Mouse (Mus musculus) neural tube, embryonic 15.5 days (tissue): Measurements from ENCODE around the gene 1110065P20Rik. TPM values are rescaled to one million over a fixed set of nuclear protein-coding genes. Genes with fewer than 3 reads are reported as not detected.

Source experiments
- ATAC-seq: fragments of 200-750 bp; cut with Nextera tagmentation; 2 replicates; pipeline ENCODE4 v1.8.0; 2017; ENCODE audit warnings: mild to moderate bottlenecking, moderate TSS enrichment, moderate library complexity; ENCODE audit not compliant: low FRiP score
- H3K27ac ChIP-seq: fragments of 300-500 bp; sonication (generic); replicated peaks from 2 replicates; pipeline ENCODE4 v1.5.1; 2015; ENCODE audit warnings: mild to moderate bottlenecking, inconsistent platforms
- H3K27me3 ChIP-seq: fragments of 300-500 bp; sonication (generic); replicated peaks from 2 replicates; pipeline ENCODE4 v1.6.1; 2015; ENCODE audit warnings: inconsistent platforms
- H3K36me3 ChIP-seq: fragments of 300-500 bp; sonication (generic); 2 replicates; pipeline ENCODE4 v1.6.1; 2015; ENCODE audit warnings: inconsistent platforms
- H3K4me1 ChIP-seq: fragments of 300-500 bp; sonication (generic); 2 replicates; pipeline ENCODE4 v1.6.1; 2015; ENCODE audit warnings: inconsistent platforms
- H3K4me2 ChIP-seq: fragments of 300-500 bp; sonication (generic); 2 replicates; pipeline ENCODE4 v1.6.1; 2015; ENCODE audit warnings: inconsistent platforms, mild to moderate bottlenecking, moderate library complexity
- H3K4me3 ChIP-seq: fragments of 300-500 bp; sonication (generic); replicated peaks from 2 replicates; pipeline ENCODE4 v1.5.1; 2015; ENCODE audit warnings: mild to moderate bottlenecking, inconsistent platforms
- H3K9ac ChIP-seq: fragments of 300-500 bp; sonication (generic); replicated peaks from 2 replicates; pipeline ENCODE4 v1.6.1; 2015; ENCODE audit warnings: mild to moderate bottlenecking, inconsistent platforms
- H3K9me3 ChIP-seq: fragments of 300-500 bp; sonication (generic); replicated peaks from 2 replicates; pipeline ENCODE4 v1.6.1; 2016; ENCODE audit warnings: inconsistent platforms
- WGBS: fragments of 180-500 bp; shearing (Covaris S2); methylation state at CpG from one replicate; pipeline ENCODE4 v1.1.7; 2015; ENCODE audit warnings: mixed read lengths; 5-methylcytosine and 5-hydroxymethylcytosine counted together
- polyA plus RNA-seq: library from polyadenylated mRNA; unstranded; fragments of >200 nt; fragmentation: Nextera tagmentation; extraction: Ambion mirVana; gene quantifications from 2 replicates; pipeline ENCODE4 v1.2.1, GENCODE M21; 2015

The 1110065P20Rik gene
- polyA plus RNA-seq, 1 experiment from 2014 or later: 106 TPM

GRCm38 (mm10) chr4:124802309-124803260 lies 48.4 kb downstream of the 1110065P20Rik start:
- Histone ChIP-seq H3K9me3 (no peaks in the 10 kb centered on the region), H3K27me3 (no peaks in the 10 kb centered on the region), H3K4me2 (peak overlapping the region; percentile 91), H3K36me3 (peaks cover 59% of the 10 kb centered on the region), H3K4me3 (peak overlapping the region; percentile 71), H3K27ac (peak overlapping the region; percentile 95), H3K4me1 (peaks cover 25% of the 10 kb centered on the region), H3K9ac (peak overlapping the region; percentile 87)
- ATAC-seq: peak; percentile 100
- 1% methylated on average over 53 of the region's 53 CpGs for WGBS

DNA sequence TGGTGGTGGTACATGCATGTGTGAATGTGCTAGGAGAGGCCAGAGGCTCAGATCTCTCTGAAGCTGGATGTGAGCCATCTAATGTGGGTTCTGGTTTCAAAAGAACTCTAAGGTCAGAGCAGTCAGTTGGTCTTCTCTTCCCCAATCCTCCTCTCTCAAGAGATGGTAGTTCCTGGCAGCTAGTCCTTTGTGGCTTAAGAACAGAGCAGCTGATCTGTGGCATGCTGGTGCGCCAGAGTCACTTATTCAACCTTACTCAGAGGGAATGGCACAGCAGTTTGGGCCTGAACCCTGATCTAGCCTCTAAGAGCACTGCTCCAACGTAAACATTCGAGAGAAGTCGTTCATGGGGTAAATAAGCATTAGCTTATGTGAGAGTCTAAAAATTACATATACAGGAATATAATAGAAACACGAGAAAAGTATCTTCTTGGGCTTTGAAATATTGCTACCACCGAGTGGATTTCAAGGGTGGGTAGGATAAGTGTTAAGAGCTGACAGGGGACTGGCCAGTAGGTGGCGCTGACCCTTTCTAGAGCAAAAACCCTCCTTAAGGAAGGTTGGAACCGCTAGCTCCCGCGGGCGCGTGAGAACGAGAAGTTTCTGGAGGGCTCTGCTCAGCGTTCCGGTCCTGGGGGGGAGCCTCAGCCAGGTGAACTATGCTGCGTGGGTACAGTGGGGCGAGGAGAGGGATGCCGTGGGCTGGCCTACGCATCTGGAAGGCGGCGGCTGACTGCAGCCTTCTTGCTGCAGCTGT lies 49.3 kb downstream of the 1110065P20Rik start, which contains the start of gene Mtf1:
Gene Mtf1, plus strand, starts transcription at position 553 of the 757 bp plus-strand sequence.
- Histone ChIP-seq H3K4me3 (peak within 1 kb of the TSS; percentile 71), H3K9me3 (no peaks in the 10 kb centered on the region), H3K36me3 (peaks cover 54% of the 10 kb centered on the region), H3K4me1 (peaks cover 16% of the 10 kb centered on the region), H3K4me2 (peak within 1 kb of the TSS; percentile 91), H3K27me3 (no peaks in the 10 kb centered on the region), H3K27ac (peak within 1 kb of the TSS; percentile 95), H3K9ac (peak within 1 kb of the TSS; percentile 87)
- ATAC-seq: peak; percentile 90
- 2% methylated on average over 21 of the region's 21 CpGs for WGBS

Other genes with a start within 250 kb of the 1110065P20Rik start
- gene 3100002H09Rik, start 240.4 kb downstream of the 1110065P20Rik start, polyA plus RNA-seq: 0.28 and 0.42 TPM in 2 replicates
- 4.7 and 6.8 TPM in 2 replicates for gene Pou3f1, start 194.4 kb downstream of the 1110065P20Rik start, polyA plus RNA-seq
- gene Utp11, start 157.6 kb downstream of the 1110065P20Rik start, polyA plus RNA-seq: 41.4 and 47.8 TPM in 2 replicates
- 1.8 and 3.3 TPM in 2 replicates for gene Fhl3, start 150.5 kb downstream of the 1110065P20Rik start, polyA plus RNA-seq
- gene Sf3a3, start 136.4 kb downstream of the 1110065P20Rik start, polyA plus RNA-seq: 88.4 and 105 TPM in 2 replicates
- 20.6 and 24.9 TPM in 2 replicates for gene Inpp5b, start 109.3 kb downstream of the 1110065P20Rik start, polyA plus RNA-seq
- gene Mtf1, start 49.1 kb downstream of the 1110065P20Rik start, polyA plus RNA-seq: 9.8 and 10.2 TPM in 2 replicates
- 43.2 and 44.9 TPM in 2 replicates for gene Yrdc, start 517 bp downstream of the 1110065P20Rik start, polyA plus RNA-seq
- 10.4 and 17.8 TPM in 2 replicates for gene Maneal, start 11.0 kb upstream of the 1110065P20Rik start, polyA plus RNA-seq
- gene Epha10, start 29.7 kb upstream of the 1110065P20Rik start, polyA plus RNA-seq: 9.4 and 13.7 TPM in 2 replicates
- gene 9930104L06Rik, start 85.9 kb upstream of the 1110065P20Rik start, polyA plus RNA-seq: 14.2 and 15.2 TPM in 2 replicates
- gene Cdca8, start 88.1 kb upstream of the 1110065P20Rik start, polyA plus RNA-seq: 22.1 and 51.7 TPM in 2 replicates
- 1.2 and 2.8 TPM in 2 replicates for gene Rspo1, start 135.2 kb upstream of the 1110065P20Rik start, polyA plus RNA-seq
- gene Gnl2, start 165.4 kb upstream of the 1110065P20Rik start, polyA plus RNA-seq: 88.6 and 91.7 TPM in 2 replicates
- gene Dnali1, start 214.5 kb upstream of the 1110065P20Rik start, polyA plus RNA-seq: 0.70 and 0.79 TPM in 2 replicates
- 24.1 and 24.3 TPM in 2 replicates for gene Snip1, start 215.5 kb upstream of the 1110065P20Rik start, polyA plus RNA-seq
- 141 and 164 TPM in 2 replicates for gene Meaf6, start 233.9 kb upstream of the 1110065P20Rik start, polyA plus RNA-seq